Mouse (Mus musculus): Measurements from ENCODE around the gene Tmem18.

Gene Tmem18

GRCm38 (mm10) chr12:30584356-30584740 lies at the start of gene Tmem18:
TSS of gene Tmem18 (plus strand) at chr12:30584426.
- peak; percentile 94 for DNase-seq (ENCODE audit: low read depth)

GRCm38 (mm10) chr12:30557349-30557748 lies 26.9 kb upstream of the Tmem18 start:
- DNase-seq (ENCODE audit: low read depth), result no peak

GRCm38 (mm10) chr12:30561411-30561810 lies 22.8 kb upstream of the Tmem18 start:
- DNase-seq (ENCODE audit: low read depth), result no peak

- DNase-seq (ENCODE audit: low read depth), result no peak
Measured at GRCm38 (mm10) chr12:30572075-30572474, 12.2 kb upstream of the Tmem18 start.

- no peak for DNase-seq (ENCODE audit: low read depth)
Measured at GRCm38 (mm10) chr12:30575952-30576351, 8.3 kb upstream of the Tmem18 start.

- peak; percentile 79 for DNase-seq (ENCODE audit: low read depth)
Measured at GRCm38 (mm10) chr12:30578019-30578418, 6.2 kb upstream of the Tmem18 start.

GRCm38 (mm10) chr12:30581277-30581676 lies 2.9 kb upstream of the Tmem18 start:
- no peak for DNase-seq (ENCODE audit: low read depth)

- DNase-seq (ENCODE audit: low read depth), result no peak
Measured at GRCm38 (mm10) chr12:30583586-30584355, 455 bp upstream of the Tmem18 start.

GRCm38 (mm10) chr12:30584863-30585262 lies 637 bp downstream of the Tmem18 start:
- no peak for DNase-seq (ENCODE audit: low read depth)

GRCm38 (mm10) chr12:30591832-30592231 lies 7.6 kb downstream of the Tmem18 start:
- no peak for DNase-seq (ENCODE audit: low read depth)

- DNase-seq (ENCODE audit: low read depth), result peak; percentile 79
Measured at GRCm38 (mm10) chr12:30596818-30597407, 12.7 kb downstream of the Tmem18 start.

- no peak for DNase-seq (ENCODE audit: low read depth)
Measured at GRCm38 (mm10) chr12:30598955-30599354, 14.7 kb downstream of the Tmem18 start.

- peak; percentile 45 for DNase-seq (ENCODE audit: low read depth)
Measured at GRCm38 (mm10) chr12:30599474-30599873, 15.2 kb downstream of the Tmem18 start.

GRCm38 (mm10) chr12:30599997-30600396 lies 15.8 kb downstream of the Tmem18 start:
- DNase-seq (ENCODE audit: low read depth), result peak; percentile 18

- no peak for DNase-seq (ENCODE audit: low read depth)
Measured at GRCm38 (mm10) chr12:30604012-30604411, 19.8 kb downstream of the Tmem18 start.

GRCm38 (mm10) chr12:30604876-30605275 lies 20.6 kb downstream of the Tmem18 start:
- DNase-seq (ENCODE audit: low read depth), result no peak

- no peak for DNase-seq (ENCODE audit: low read depth)
Measured at GRCm38 (mm10) chr12:30605941-30606340, 21.7 kb downstream of the Tmem18 start.

- no peak for DNase-seq (ENCODE audit: low read depth)
Measured at GRCm38 (mm10) chr12:30606743-30607142, 22.5 kb downstream of the Tmem18 start.

GRCm38 (mm10) chr12:30618425-30618824 lies 34.2 kb downstream of the Tmem18 start:
- no peak for DNase-seq (ENCODE audit: low read depth)

GRCm38 (mm10) chr12:30628466-30628865 lies 44.2 kb downstream of the Tmem18 start:
- DNase-seq (ENCODE audit: low read depth), result no peak

GRCm38 (mm10) chr12:30634534-30634933 lies 50.3 kb downstream of the Tmem18 start:
- DNase-seq (ENCODE audit: low read depth), result no peak
